Mouse (Mus musculus) layer of hippocampus, adult 8-10 months (tissue): ENCODE measurements around the gene Trio. TPM values are rescaled to one million over a fixed set of nuclear protein-coding genes. Genes with fewer than 3 reads are reported as not detected.

Experiments
- DNase-seq, 2 experiments: peaks; one replicate each; pipeline ENCODE4 v3.0.0; 2022; ENCODE audit warnings: low spot score in 2 of 2
- total RNA-seq, 4 experiments: library from RNA; stranded (reverse); gene quantifications; 2 replicates each; pipeline ENCODE4 v1.2.4; 2022

Trio gene
- total RNA-seq, 4 experiments from 2014 or later, result 242 to 353 (median 293) TPM

GRCm38 (mm10) chr15:27993528-27993927 lies 32.1 kb downstream of the Trio start:
- no peak for DNase-seq

DNA sequence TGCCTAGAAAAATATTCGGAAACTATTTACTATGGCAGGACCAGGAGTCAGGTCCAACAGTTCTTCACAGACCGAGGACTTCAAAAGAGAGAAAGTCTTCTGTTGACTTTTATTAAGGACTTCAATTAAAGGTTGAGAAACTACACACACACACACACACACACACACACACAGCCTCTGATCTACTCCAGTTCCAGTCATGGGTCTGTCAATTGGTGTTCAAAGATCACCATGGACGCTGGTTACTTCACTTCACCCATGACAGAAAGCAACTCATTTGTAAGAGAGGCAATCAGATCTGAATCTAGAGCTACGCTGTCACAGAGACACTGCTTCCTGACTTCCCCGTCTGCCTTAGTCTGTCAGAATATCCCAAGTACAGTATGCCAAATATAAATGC lies 33.1 kb downstream of the Trio start:
- no peak for DNase-seq

GRCm38 (mm10) chr15:27991892-27992593 lies 33.6 kb downstream of the Trio start:
- no peak for DNase-seq

DNA sequence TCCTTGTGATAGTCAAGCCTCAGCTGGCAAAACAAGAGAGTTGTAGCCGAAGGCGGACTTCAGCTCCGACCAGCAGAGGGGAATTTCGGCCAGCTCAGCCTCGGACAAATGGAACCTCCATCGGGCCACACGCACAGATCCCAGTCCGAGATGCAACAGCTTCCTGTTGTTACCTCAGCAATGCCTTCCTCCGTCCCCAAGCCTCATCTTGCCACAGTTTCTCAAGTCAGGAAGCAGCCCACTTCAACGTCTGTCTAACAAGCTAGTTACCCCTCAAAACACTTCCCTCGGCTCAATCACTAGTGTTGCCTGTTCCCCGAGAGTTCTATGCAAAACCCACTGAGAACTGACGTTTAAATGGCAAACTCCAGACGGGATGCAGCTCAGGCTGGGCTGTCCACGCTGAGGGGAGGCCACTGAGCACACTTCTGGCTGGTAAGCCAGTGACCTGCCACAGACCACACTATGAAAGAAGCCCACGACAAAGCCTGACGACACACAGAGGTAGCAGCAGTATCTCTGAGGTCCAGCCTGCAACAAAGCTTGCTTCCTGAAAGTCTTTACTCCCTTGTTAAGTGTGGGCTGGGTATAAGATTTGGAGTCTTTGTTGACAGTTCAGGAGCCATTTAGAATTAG lies 34.5 kb downstream of the Trio start:
- no peak for DNase-seq

GRCm38 (mm10) chr15:27987979-27988378 lies 37.7 kb downstream of the Trio start:
- DNase-seq, result no peak

- no peak for DNase-seq
Measured at GRCm38 (mm10) chr15:27984881-27985280, 40.8 kb downstream of the Trio start.

GRCm38 (mm10) chr15:27981764-27982500 lies 43.7 kb downstream of the Trio start:
- no peak for DNase-seq

- DNase-seq, result no peak
Measured at GRCm38 (mm10) chr15:27981258-27981657, 44.4 kb downstream of the Trio start.

GRCm38 (mm10) chr15:27980436-27980835 lies 45.2 kb downstream of the Trio start:
- no peak for DNase-seq

DNA sequence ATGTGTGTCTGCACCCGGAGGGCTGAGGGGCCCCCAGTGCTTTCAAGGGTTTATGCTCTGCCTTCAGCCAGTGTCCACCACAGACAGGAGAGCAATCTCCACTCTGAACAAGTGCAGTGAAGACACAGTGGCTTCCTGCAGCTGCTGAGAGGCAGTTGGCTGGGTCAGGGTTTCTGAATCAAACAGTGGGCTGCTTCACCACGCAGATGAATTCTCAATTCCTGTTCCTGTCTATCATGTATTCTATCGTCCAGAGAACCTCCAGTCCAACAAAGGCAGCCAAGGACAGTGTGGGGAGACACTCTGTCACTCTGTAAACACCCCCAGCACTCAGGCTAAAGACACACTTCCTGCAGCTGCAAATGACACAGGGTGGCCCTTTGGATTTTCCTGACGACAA lies 48.7 kb downstream of the Trio start:
- no peak for DNase-seq

DNA sequence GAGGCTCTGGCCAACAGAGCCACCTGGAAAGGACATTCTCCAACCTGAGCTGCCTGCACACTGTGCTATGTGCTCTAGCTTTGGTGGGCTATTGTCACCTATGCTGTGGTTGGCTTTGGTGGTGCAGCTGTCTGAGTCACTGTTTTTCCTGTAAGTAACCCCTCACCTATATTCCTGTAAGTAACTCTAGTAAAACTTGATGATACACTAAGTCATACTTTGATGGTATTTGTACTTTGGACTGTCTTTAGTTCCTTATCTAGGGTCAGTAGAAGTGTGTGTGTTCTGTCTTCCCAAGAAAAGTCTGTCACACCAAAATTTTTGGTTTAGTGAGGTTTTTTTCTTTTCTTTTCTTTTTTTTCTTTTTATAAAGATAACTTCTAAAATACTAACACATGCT lies 49.3 kb downstream of the Trio start:
- no peak for DNase-seq

DNA sequence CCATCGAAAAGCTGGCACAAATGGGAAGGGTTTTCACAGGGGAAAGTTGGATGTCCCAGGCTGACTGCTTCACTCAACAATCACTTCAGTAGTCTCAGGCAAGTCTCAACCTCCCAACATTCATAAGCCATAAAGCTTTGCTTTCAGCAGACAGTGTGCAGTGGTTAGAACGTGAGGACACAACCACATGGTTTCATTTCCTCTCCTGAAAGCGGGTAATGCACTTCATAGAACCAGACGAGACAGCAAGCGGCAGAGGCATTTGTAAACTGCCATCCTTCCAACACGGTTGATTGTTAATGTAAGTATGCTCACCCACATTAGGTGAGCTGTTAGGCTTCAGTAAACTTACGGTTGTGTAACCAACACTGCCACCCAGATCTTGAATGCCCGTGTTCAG lies 51.0 kb downstream of the Trio start:
- DNase-seq, result no peak

DNA sequence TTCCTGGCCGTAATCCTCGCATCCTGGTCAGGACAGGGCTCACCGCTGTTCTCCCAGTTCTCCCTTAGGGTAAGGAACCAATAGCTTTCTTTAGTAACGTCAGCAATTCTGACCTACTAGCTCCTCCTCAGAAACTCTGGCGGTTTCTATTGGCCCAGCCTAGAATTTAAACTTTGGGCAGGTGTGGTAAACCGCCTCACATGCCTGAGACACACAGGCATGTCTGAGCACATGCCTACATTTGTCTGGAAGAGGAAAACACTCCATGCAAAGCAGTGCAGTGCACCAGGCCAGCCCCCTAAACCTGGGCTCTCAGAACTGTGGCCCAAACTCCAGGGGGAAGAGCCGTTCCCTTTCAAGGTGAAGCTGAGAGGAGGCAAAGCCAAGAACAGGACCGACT lies 57.5 kb downstream of the Trio start:
- DNase-seq, result no peak

GRCm38 (mm10) chr15:27967128-27967876 lies 58.3 kb downstream of the Trio start:
- no peak for DNase-seq

GRCm38 (mm10) chr15:27964877-27965276 lies 60.8 kb downstream of the Trio start:
- no peak for DNase-seq

GRCm38 (mm10) chr15:27963506-27963905 lies 62.1 kb downstream of the Trio start:
- no peak for DNase-seq

DNA sequence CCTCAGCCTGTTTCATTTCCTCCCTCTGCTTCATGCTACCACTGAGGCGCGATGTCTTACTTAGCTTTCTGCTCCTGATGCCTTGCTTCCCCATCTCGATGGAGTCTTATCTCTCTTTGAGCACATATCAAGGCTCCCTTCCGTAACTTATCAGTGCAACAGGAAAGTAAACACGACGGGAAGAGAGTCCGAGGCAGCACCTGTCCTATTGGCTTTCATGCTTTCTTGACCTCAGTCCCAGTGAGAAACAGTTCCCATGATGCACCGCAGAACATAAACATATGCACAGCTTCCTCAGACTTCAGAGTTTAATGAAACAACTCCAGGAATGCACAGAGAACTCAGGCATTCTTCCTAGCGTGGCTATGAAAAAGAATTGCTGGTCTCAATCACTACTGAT lies 65.0 kb downstream of the Trio start:
- no peak for DNase-seq

DNA sequence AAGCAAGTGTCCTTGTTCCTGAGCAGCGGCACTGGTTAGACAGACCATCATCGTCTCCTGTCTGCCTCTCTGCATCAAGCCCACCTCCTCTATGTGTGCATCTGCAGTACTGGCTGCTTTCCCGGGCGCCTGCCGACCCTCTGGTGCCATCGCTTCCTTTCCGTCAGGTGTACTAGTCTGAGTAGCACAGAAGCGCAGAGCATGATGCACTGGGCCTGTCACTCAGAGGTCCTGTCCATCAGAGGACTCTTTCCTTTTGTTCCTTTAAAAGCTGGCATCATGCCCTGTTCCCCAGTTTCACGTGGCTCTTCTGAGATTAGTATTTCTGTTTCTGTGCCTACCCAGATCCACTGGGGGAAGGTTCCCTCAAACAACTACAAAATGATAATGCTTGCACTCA lies 67.8 kb downstream of the Trio start:
- DNase-seq, result no peak

DNA sequence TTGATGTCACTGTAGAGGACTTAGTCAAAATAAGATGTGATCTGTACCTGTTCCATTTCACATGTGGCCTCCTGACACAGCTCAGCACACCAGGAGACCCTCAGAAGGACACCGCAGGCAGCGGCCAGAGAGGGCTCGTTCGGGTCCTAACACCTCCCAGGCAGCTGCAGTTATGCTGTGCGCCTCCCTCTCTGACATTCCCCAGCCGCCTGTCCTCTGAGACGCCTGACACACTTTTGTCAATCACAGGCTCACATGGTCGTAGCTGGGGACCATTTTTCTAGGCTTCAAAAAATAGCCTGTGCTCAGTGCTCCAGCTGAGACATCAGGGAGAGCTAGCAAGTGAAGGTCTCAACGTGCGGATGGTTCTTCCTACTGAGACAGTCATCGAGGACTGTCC lies 70.0 kb downstream of the Trio start:
- DNase-seq, result no peak

- no peak for DNase-seq
Measured at GRCm38 (mm10) chr15:27954356-27954755, 71.3 kb downstream of the Trio start.

GRCm38 (mm10) chr15:27953570-27953969 lies 72.1 kb downstream of the Trio start:
- DNase-seq, result no peak

GRCm38 (mm10) chr15:27951195-27951594 lies 74.5 kb downstream of the Trio start:
- no peak for DNase-seq
